Mouse (Mus musculus): ENCODE measurements around the gene Cd300ld.
"Not testable (repeated sequence)": the region's sequence is repeated elsewhere in the genome, so short reads cannot be mapped to it uniquely, and the experiment has no call there.

Cd300ld gene

DNA sequence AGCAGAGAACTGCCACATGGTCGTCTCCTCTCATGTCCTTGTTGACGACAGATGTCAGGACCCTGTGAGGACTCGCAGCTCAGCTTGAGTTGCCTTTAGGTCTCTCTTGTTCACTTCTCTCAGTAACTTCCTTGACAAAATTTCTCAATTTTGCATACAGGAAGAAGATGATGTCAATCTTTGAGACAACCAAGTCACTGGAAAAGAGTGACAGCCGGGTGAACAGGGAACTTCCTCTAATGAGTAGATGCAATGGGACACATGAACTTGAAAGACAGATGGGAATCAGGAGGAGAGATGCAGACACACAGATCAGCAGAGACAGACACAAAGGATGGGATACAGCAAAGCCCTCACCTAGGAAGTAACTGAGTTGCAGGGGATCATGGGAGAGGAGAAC, at the start of gene Cd300ld:
Gene Cd300ld, minus strand, starts transcription at position 130 of the 400 bp plus-strand sequence.
- no peak for DNase-seq

DNA sequence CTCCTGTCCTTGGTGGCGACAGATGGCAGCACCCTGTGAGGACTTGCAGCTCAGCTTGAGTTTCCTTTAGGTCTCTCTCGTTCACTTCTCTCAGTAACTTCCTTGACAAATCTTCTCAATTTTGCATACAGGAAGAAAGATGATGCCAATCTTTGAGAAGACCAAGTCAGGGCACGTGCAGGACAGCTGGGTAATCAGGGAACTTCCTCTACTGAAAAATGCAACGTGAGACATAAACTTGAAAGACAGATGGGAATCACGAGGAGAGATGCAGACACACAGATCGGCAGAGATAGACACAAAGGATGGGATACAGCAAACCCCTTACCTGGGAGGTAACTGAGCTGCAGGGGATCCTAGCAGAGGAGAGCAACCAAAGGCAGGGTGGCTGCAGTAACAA, 47.9 kb upstream of the Cd300ld start, which contains the start of gene Cd300ld5:
Gene Cd300ld5, minus strand, starts transcription at position 101 of the 400 bp plus-strand sequence.
- not testable (repeated sequence) for DNase-seq

DNA sequence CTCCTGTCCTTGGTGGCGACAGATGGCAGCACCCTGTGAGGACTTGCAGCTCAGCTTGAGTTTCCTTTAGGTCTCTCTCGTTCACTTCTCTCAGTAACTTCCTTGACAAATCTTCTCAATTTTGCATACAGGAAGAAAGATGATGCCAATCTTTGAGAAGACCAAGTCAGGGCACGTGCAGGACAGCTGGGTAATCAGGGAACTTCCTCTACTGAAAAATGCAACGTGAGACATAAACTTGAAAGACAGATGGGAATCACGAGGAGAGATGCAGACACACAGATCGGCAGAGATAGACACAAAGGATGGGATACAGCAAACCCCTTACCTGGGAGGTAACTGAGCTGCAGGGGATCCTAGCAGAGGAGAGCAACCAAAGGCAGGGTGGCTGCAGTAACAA, 37.2 kb upstream of the Cd300ld start, which contains the start of gene Cd300ld4:
Gene Cd300ld4, minus strand, starts transcription at position 101 of the 400 bp plus-strand sequence.
- not testable (repeated sequence) for DNase-seq

DNA sequence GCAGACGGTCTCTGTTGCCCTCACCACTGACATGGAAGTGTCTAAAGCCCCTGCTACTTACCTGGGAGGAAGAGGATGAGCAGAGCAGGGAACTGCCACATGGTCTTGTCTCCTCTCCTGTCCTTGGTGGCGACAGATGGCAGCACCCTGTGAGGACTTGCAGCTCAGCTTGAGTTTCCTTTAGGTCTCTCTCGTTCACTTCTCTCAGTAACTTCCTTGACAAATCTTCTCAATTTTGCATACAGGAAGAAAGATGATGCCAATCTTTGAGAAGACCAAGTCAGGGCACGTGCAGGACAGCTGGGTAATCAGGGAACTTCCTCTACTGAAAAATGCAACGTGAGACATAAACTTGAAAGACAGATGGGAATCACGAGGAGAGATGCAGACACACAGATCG, 26.4 kb upstream of the Cd300ld start, which contains the start of gene Cd300ld2:
Gene Cd300ld2, minus strand, starts transcription at position 101 of the 400 bp plus-strand sequence.
- not testable (repeated sequence) for DNase-seq

DNA sequence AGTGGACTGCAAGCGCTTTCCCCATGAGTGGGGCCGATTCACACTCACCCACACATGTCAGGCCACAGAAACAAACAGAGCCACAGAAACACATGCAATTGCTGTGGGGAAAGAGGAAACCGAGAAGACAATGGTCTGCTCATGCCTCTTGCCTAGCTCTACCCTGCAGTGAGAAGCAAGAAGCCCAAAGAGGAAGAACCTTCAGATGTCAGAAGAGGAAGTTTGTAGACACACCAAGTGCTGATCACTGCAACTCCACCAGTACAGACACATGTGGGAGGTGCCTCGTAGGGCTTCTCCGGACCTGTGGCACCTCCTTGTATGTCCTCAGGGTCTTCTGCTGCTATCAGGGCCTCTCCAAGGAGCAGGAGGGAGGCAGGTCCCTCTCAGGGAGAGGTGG, 14.3 kb upstream of the Cd300ld start:
- DNase-seq, result peak; percentile 30

DNA sequence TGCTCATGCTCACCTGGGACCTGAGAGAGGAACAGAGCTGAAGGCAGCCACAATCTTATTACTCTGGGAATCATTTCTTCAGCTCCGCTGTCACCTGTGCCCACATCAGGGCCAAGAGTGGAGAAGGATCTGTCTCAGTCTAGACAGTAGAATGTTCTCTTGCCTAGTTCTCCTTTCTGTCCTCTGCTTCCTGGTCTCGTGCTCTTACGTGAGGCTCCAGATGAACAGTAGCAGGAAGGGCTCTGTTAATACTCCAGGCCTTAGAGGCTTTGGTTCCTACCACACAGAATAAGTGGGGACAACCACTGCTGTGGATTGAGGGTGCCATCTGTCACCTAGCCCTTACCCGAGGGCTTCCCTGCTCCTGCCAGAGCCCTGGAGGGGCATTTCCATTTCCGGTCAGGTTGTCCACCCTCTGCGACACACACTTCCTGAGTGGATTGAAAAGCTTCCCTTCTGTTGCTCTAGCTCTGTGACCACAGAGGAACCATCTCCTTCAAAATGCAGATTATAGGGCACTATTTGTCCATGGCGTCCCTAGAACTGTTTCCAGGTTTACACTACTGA, 11.8 kb upstream of the Cd300ld start, which contains the start of gene Cd300c2:
Gene Cd300c2, minus strand, starts transcription at position 407 of the 567 bp plus-strand sequence.
- DNase-seq, result peak; percentile 18

DNA sequence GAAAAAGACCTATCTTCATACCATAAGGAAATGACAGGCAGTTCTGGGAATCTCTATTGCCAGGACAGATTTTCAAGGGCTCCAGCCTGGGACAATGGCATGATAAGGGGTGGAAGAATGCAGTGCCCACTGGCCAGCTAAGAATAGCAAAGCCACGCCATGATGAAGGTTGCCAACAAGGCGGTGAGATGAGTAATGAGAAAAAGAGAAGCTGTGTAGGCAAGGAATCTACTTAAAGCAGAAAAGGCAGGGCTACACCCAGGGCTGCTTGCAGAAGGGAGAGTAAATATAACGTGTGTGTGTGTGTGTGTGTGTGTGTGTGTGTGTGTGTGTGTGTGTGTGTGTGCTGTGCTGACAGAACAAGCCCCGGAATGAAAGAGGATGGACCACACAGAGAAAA, 7.9 kb downstream of the Cd300ld start:
- DNase-seq, result peak; percentile 23

DNA sequence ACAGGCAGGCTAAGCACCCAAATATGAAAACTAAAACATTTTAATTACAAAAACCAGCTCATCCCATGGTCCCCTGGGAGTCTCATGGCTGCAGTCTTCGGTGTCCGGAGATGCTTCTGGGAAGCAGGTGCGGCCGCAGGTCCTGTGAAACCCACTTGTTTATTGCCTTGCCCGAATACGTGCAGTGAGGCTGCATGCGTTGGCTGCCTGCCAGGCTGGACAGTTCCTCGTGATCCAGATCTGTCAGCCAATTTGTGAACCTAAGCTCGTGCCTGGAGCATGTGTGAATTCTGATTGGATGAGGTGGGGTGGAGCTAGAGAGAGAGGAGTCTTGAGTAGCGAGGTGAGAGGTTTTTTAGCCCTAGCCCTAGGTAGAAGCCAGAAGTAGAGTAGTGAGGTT, 17.0 kb downstream of the Cd300ld start:
- no peak for DNase-seq

DNA sequence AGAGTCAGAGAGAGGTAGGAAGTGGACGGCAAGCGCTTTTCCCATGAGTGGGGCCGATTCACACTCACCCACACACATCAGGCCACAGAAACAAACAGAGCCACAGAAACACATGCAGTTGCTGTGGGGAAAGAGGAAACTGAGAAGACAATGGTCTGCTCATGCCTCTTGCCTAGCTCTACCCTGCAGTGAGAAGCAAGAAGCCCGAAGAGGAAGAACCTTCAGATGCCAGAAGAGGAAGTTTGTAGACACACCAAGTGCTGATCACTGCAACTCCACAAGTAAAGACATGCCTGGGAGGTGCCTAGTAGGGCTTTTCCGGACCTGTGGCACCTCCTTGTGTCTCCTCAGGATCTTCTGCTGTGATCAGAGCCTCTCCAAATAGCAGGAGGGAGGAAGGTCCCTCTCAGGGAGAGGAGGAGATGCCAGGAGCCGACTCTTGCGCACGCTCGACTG, 20.9 kb downstream of the Cd300ld start, which contains the start of gene Cd300c:
Gene Cd300c, minus strand, starts transcription at position 406 of the 456 bp plus-strand sequence.
- peak; percentile 52 for DNase-seq

DNA sequence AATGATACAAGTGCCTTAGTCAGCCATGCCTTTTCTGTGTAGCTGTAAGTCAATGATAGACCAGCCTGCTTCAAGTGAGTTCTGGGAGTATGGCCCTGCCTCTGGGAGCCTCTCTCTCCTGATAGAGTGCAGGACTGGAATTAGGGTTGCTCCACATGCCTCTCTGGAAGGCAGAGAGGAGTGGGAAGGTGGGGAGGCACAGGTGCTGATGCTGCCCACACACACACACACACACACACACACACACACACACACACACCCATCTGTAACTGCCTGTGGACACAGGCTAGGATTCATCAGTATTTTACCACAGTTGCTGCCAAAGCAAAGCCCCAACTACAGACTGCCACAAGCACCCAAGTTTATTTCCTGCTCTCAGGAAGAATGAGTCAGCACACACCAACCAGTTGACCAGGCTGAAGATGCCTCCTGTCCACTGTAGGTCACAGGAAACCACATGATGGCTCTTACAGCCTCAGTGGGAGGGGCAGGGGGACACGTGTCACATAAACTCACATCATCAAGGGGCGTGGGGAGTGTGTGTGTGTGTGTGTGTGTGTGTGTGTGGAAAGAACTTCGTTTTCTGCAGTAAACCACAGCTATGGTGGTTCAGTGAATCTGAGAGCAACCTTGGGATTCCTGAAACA, 24.4 kb downstream of the Cd300ld start:
- DNase-seq, result peak; percentile 58

DNA sequence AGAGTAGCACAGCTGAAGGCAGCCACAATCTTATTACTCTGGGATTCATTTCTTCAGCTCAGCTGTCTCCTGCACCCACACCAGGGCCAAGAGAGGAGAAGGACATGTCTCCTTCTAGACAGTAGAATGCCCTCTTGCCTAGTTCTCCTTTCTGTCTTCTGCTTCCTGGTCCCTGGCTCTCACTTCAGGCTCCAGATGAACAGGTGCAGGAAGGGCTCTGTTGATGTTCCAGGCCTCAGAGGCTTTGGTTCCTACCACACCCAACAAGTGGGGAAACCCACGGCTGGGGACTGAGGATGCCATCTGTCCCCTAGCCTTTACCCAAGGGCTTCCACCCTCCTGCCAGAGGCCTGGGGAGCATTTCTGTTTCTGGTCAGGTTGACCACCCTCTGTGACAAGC, 29.4 kb downstream of the Cd300ld start:
- DNase-seq, result no peak

DNA sequence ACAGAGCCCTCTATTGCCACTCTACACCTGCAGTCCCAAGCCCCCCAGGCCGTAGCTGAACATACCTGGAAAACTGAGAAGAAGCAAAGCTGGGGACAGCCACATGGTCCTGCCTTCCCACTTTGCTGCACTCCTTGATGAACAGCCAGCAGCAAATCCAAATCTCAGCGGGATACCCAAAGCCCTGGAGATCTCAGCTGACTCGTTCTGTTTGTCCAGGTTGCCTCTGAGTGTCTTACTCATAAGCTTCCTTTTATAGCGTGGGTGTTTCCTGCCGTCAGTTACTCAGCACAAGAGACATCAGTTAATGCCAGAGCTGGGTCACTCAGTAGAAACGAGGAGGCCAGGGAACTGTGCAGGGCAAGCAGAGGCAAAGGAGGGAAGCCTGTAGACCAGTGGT, 55.6 kb downstream of the Cd300ld start, which contains the start of gene Cd300lb:
Gene Cd300lb, minus strand, starts transcription at position 243 of the 400 bp plus-strand sequence.
- peak; percentile 37 for DNase-seq

DNA sequence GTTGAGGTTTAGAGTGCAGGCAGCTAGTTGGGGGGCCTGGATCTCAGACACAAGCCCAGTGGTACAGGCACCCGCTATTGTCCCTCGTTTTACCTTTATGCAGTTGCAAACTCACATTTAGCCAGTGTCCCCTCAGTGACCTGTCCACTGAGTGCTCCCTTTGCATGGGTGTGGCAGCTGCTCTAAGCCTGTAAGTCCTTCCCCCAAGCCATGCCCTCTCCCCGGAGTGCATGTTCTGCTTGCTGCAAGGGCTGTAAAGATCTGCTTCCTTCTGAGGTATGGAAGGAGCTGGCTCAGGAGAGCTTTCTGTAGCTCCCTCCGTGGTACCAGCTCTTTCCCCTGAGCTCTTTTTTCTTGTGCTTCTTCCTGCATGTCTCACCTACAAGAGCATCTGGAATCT, 56.1 kb downstream of the Cd300ld start:
- DNase-seq, result peak; percentile 29
